Mouse (Mus musculus) heart, adult 2 months (tissue): ENCODE measurements around the gene Mrc2. TPM values are rescaled to one million over a fixed set of nuclear protein-coding genes. Genes with fewer than 3 reads are reported as not detected.

Experiments
- DNase-seq, 2 experiments: peaks; one replicate each; pipeline ENCODE4 v3.0.0; 2021
- H3K27ac ChIP-seq: fragments of 200-600 bp; 2 replicates; pipeline ENCODE4 v1.8.1; 2022
- H3K27me3 ChIP-seq: fragments of 200-500 bp; 2 replicates; pipeline ENCODE4 v1.6.1; 2012; ENCODE audit warnings: mild to moderate bottlenecking, low read length, inconsistent platforms, mixed read lengths; ENCODE audit not compliant: control insufficient read depth, insufficient read depth
- H3K36me3 ChIP-seq: fragments of 200-500 bp; 2 replicates; pipeline ENCODE4 v1.6.1; 2012; ENCODE audit warnings: low read length, inconsistent platforms; ENCODE audit not compliant: control insufficient read depth, insufficient read depth
- H3K4me1 ChIP-seq: fragments of 200-500 bp; 2 replicates; pipeline ENCODE4 v1.6.1; 2011; ENCODE audit warnings: low read length; ENCODE audit not compliant: control insufficient read depth, insufficient read depth
- H3K4me3 ChIP-seq: fragments of 200-600 bp; 2 replicates; pipeline ENCODE4 v1.8.1; 2022
- H3K79me2 ChIP-seq: fragments of 200-500 bp; replicated peaks from 2 replicates; pipeline ENCODE4 v1.6.1; 2012; ENCODE audit warnings: mild to moderate bottlenecking, inconsistent platforms, low read length, moderate library complexity, mixed read lengths; ENCODE audit not compliant: control insufficient read depth, insufficient read depth
- H3K9ac ChIP-seq: fragments of 200-500 bp; 2 replicates; pipeline ENCODE4 v1.6.1; 2012; ENCODE audit warnings: low read depth, mild to moderate bottlenecking, control low read depth, inconsistent platforms, low read length, mixed read lengths
- CTCF ChIP-seq: fragments of 200-600 bp; IDR thresholded peaks from 2 replicates; pipeline ENCODE4 v1.8.1; 2022; ENCODE audit warnings: antibody characterized with exemption, mild to moderate bottlenecking, moderate library complexity
- EP300 ChIP-seq: fragments of 200-500 bp; IDR thresholded peaks from 2 replicates; pipeline ENCODE4 v1.6.1; 2011; ENCODE audit warnings: low read depth, low read length, control low read depth; ENCODE audit not compliant: insufficient read depth
- POLR2A ChIP-seq: fragments of 200-500 bp; IDR thresholded peaks from 2 replicates; pipeline ENCODE4 v1.6.1; 2011; ENCODE audit warnings: mild to moderate bottlenecking, low read depth, low read length, control low read depth; ENCODE audit not compliant: insufficient read depth
- WGBS: fragments of 180-500 bp; shearing (Covaris S2); methylation state at CpG from one replicate; pipeline ENCODE4 v1.1.7; 2018; 5-methylcytosine and 5-hydroxymethylcytosine counted together
- intact Hi-C: fragments of 180-260 bp; cut with DNase I; formaldehyde crosslinking; loops from one replicate; pipeline ENCODE4 v1.15.1; 2025
- polyA plus RNA-seq: library from polyadenylated mRNA; depleted of rRNA; stranded (reverse); fragments of >200 nt; gene quantifications from 2 replicates; pipeline ENCODE4 v1.2.3, GENCODE M21; 2012
- total RNA-seq, 2 experiments: library from RNA; stranded (reverse); gene quantifications; 2 replicates each; pipeline ENCODE4 v1.2.3; 2021

Gene Mrc2
- total and polyA plus RNA-seq, 3 experiments = 11.2 to 17.5 (median 13.9) TPM

- no peak for DNase-seq
- intact Hi-C loops = loop anchor here (5.0 kb wide), 1 partner anchor 50 kb away; no protein-coding TSS in a partner anchor
- H3K79me2 ChIP-seq = no peaks in the 10 kb centered on the region
- TF ChIP-seq EP300 (no peak), POLR2A (no peak), CTCF (no peak)
- H3K4me1 ChIP-seq = peaks cover 7% of the 10 kb centered on the region
- H3K9ac ChIP-seq = no peak overlapping the region
- no peak overlapping the region for H3K4me3 ChIP-seq
- 66% methylated on average over 9 of the region's 9 CpGs for WGBS
- no peak overlapping the region for H3K27ac ChIP-seq
- no peaks in the 10 kb centered on the region; the same call in 1 of the 2 replicates for H3K36me3 ChIP-seq
- H3K27me3 ChIP-seq = no peaks in the 10 kb centered on the region
These were observed 79.4 kb downstream of the Mrc2 start for GRCm38 (mm10) chr11:105371818-105372217.

GRCm38 (mm10) chr11:105373881-105374280, 81.4 kb downstream of the Mrc2 start:
- Histone ChIP-seq H3K4me1 (peaks cover 7% of the 10 kb centered on the region), H3K36me3 (no peaks in the 10 kb centered on the region), H3K9ac (no peak overlapping the region), H3K27ac (no peak overlapping the region), H3K27me3 (no peaks in the 10 kb centered on the region), H3K4me3 (no peak overlapping the region), H3K79me2 (no peaks in the 10 kb centered on the region)
- no peak for TF ChIP-seq CTCF
- TF ChIP-seq EP300 = no peak
- no peak for TF ChIP-seq POLR2A
- intact Hi-C loops = loop anchor here (5.0 kb wide), 1 partner anchor 48 kb away; no protein-coding TSS in a partner anchor
- no peak for DNase-seq
- WGBS = 41% methylated on average over 8 of the region's 8 CpGs

- H3K9ac ChIP-seq = no peak overlapping the region
- H3K27me3 ChIP-seq = no peaks in the 10 kb centered on the region
- H3K4me3 ChIP-seq = no peak overlapping the region
- H3K36me3 ChIP-seq = no peaks in the 10 kb centered on the region
- no peak for DNase-seq
- H3K27ac ChIP-seq = no peak overlapping the region
- no peaks in the 10 kb centered on the region for H3K79me2 ChIP-seq
- whole genome bisulfite sequencing = 54% methylated on average over 10 of the region's 10 CpGs
- H3K4me1 ChIP-seq = peaks cover 7% of the 10 kb centered on the region
- no peak for TF ChIP-seq POLR2A
- TF ChIP-seq CTCF = no peak
- no peak for TF ChIP-seq EP300
- intact Hi-C loops = loop anchor here (5.0 kb wide), 1 partner anchor 48 kb away; no protein-coding TSS in a partner anchor
These were observed 82.2 kb downstream of the Mrc2 start for GRCm38 (mm10) chr11:105374526-105375175.

- WGBS = 97% methylated on average over 1 of the region's 1 CpGs
- TF ChIP-seq POLR2A (no peak), EP300 (no peak), CTCF (no peak)
These were observed 83.4 kb downstream of the Mrc2 start for GRCm38 (mm10) chr11:105375821-105376235.

GRCm38 (mm10) chr11:105385266-105385665, 92.8 kb downstream of the Mrc2 start:
- no peak for TF ChIP-seq POLR2A
- no peaks in the 10 kb centered on the region for H3K27me3 ChIP-seq
- H3K27ac ChIP-seq = no peak overlapping the region
- H3K9ac ChIP-seq = no peak overlapping the region
- 92% methylated on average over 9 of the region's 9 CpGs for WGBS
- intact Hi-C loops = no loop called here
- H3K4me3 ChIP-seq = no peak overlapping the region
- no peaks in the 10 kb centered on the region for H3K79me2 ChIP-seq
- H3K36me3 ChIP-seq = no peaks in the 10 kb centered on the region
- no peak for DNase-seq
- H3K4me1 ChIP-seq = no peaks in the 10 kb centered on the region

More at GRCm38 (mm10) chr11:105375821-105376235, 83.4 kb downstream of the Mrc2 start:
- Histone ChIP-seq H3K4me3 (no peak overlapping the region), H3K4me1 (peaks cover 7% of the 10 kb centered on the region), H3K27ac (no peak overlapping the region), H3K36me3 (no peaks in the 10 kb centered on the region), H3K9ac (no peak overlapping the region), H3K27me3 (no peaks in the 10 kb centered on the region), H3K79me2 (no peaks in the 10 kb centered on the region)
- no peak for DNase-seq
- intact Hi-C loops = no loop called here

GRCm38 (mm10) chr11:105388636-105389035, 96.2 kb downstream of the Mrc2 start:
- Histone ChIP-seq H3K4me3 (no peak overlapping the region), H3K4me1 (no peaks in the 10 kb centered on the region), H3K9ac (no peak overlapping the region), H3K27ac (no peak overlapping the region), H3K36me3 (no peaks in the 10 kb centered on the region), H3K27me3 (no peaks in the 10 kb centered on the region), H3K79me2 (no peaks in the 10 kb centered on the region)
- DNase-seq = no peak
- intact Hi-C loops = no loop called here
- 63% methylated on average over 2 of the region's 2 CpGs for WGBS
- no peak for TF ChIP-seq EP300
- no peak for TF ChIP-seq CTCF
- no peak for TF ChIP-seq POLR2A
